Mouse (Mus musculus): ENCODE measurements around the gene Zswim1. TPM values are rescaled to one million over a fixed set of nuclear protein-coding genes. Genes with fewer than 3 reads are reported as not detected.
"Not testable (repeated sequence)": the region's sequence is repeated elsewhere in the genome, so short reads cannot be mapped to it uniquely, and the experiment has no call there.

Gene Zswim1
- polyA plus RNA-seq, 1 experiment from 2014 or later, result 13.4 TPM

DNA sequence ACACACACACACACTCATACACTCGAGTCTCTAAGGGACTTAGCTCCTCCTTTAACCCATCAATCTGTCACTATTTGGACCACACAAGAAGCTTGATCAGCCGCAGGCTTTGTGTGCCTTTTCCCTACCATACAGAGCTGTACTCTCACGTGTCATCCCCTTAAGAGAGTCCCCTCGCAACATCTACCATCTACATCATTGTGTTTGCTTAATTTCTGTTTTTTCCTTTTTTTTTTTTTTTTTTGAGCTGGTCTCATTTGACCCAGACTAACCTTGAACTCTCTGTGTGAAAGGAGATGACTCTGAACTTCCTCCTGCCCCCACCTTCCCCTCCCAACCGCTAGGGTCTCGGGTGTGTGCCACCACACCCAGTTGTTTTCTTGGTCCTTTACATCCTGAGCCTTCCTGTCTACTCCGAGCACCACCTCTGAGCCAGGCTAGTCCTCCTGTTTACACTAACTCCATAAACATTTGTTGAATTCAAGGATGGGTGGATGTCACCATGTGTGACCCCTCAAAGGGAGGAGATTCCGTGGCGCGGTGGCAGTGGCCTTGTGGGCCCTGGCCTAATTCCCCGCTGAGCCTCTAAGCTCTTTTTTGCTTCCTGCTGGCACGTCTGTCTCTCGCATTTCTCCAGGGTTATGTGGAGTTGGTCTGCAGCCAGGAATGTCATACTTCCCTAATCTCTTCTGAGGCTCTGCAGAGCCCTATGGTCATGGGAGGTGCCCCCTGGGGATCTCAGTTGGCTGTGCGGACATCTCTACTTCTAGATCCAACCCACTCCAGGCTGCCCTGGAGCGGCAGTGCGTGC, 44.5 kb downstream of the Zswim1 start:
- Histone ChIP-seq H3K27ac (ENCODE audit: low read length) (peak overlapping the region; percentile 65), H3K36me3 (ENCODE audit: control insufficient read depth, insufficient read depth, low read length) (no peaks in the 10 kb centered on the region), H3K9me3 (ENCODE audit: control insufficient read depth, low read length) (no peaks in the 10 kb centered on the region), H3K9ac (ENCODE audit: low read depth, low read length) (no peak overlapping the region), H3K4me1 (ENCODE audit: control insufficient read depth, insufficient read depth, low read length) (peaks cover 15% of the 10 kb centered on the region), H3K4me3 (ENCODE audit: low read length) (no peak overlapping the region), H3K27me3 (replicated peaks; ENCODE audit: control insufficient read depth, insufficient read depth, low read length) (no peaks in the 10 kb centered on the region), H3K4me2 (ENCODE audit: low read depth, low read length) (no peak overlapping the region)
- ATAC-seq, result peak; percentile 37
- 32% methylated on average over 16 of the region's 16 CpGs for WGBS

DNA sequence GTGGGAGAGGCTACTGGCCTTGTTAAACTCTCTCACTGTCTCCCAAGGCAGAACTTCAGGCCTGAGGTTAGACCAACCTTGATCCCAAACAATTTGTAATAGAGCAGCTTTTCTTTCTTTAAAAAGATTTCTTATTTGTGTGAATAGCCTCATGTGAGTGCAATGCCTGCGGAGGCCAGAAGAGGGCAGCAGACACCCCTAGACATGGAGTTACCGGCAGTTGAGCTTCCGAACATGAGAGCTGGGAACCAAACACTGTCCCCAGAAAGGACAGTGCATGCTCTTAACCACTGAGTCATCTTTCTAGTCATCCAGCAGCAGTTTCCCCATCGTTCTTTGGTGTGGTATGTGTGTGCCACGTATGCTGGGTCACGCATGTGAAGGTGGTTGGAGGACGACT, 45.1 kb downstream of the Zswim1 start:
- Histone ChIP-seq H3K36me3 (ENCODE audit: control insufficient read depth, insufficient read depth, low read length) (no peaks in the 10 kb centered on the region), H3K4me2 (ENCODE audit: low read depth, low read length) (no peak overlapping the region)
- 93% methylated on average over 7 of the region's 7 CpGs for WGBS

DNA sequence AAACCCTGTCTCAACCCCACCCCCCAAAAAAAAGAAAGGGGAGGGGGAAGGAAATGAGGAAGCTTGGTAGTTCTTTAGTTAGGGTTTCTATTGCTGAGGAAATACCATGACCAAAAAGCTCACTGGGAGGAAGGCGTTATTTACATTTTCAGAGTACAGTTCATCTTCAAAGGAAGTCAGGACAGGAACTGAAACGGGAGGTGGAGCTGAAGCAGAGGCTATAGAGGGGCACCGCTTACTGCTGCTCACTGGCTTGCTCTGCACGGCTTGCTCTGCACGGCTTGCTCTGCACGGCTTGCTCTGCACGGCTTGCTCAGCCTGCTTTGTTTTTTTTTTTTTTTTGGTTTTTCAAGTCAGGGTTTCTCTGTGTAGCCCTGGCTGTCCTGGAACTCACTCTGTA, 46.0 kb downstream of the Zswim1 start:
- 61% methylated on average over 7 of the region's 7 CpGs for WGBS

More for the DNA sequence above, 45.1 kb downstream of the Zswim1 start:
- no peak for ATAC-seq
- no peaks in the 10 kb centered on the region for H3K27me3 ChIP-seq (replicated peaks; ENCODE audit: control insufficient read depth, insufficient read depth, low read length)
- H3K9ac ChIP-seq (ENCODE audit: low read depth, low read length), result no peak overlapping the region
- no peaks in the 10 kb centered on the region for H3K9me3 ChIP-seq (ENCODE audit: control insufficient read depth, low read length)
- no peak overlapping the region for H3K4me3 ChIP-seq (ENCODE audit: low read length)
- peaks cover 12% of the 10 kb centered on the region for H3K4me1 ChIP-seq (ENCODE audit: control insufficient read depth, insufficient read depth, low read length)
- peak overlapping the region; percentile 65 for H3K27ac ChIP-seq (ENCODE audit: low read length)

DNA sequence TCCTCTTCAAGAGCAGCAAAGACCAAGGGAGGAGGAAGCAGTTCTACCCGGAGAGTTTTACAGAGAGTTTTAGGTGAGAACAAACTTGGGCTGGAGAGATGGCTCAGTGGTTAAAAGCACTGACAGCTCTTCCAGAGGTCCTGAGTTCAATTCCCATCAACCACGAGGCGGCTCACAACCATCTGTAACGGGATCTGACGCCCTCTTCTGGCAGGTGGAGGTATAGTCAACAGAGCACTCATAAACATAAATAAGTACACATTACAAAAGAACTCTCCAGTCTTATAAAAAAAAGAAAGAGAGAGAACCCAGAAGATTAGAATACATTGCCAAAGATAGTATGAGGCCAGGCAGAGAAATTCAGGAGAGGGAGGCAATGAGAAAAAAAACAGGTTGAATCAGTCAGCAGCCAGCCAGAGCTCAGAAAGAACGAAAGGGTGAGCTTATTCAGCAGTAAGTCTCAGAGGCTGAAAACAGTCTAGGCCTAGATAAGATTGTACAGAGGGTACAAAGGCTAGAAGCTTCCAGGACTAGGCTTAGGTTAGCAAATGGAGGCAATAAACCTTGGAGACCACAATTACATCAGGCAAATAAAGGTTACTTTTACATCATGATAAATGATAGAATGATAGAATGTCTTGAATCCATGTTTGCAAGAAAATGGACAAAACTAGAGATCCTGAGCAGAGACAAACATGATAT, 49.3 kb downstream of the Zswim1 start:
- no peaks in the 10 kb centered on the region for H3K36me3 ChIP-seq (ENCODE audit: control insufficient read depth, insufficient read depth, low read length)
- 58% methylated on average over 6 of the region's 6 CpGs for WGBS
- no peak overlapping the region for H3K4me3 ChIP-seq (ENCODE audit: low read length)
- no peaks in the 10 kb centered on the region for H3K9me3 ChIP-seq (ENCODE audit: control insufficient read depth, low read length)
- peak; percentile 56 for ATAC-seq
- H3K4me2 ChIP-seq (ENCODE audit: low read depth, low read length), result no peak overlapping the region
- H3K27ac ChIP-seq (ENCODE audit: low read length), result peak overlapping the region; percentile 45; the same call in 1 of the 2 replicates
- H3K9ac ChIP-seq (ENCODE audit: low read depth, low read length), result no peak overlapping the region
- peaks cover 23% of the 10 kb centered on the region for H3K4me1 ChIP-seq (ENCODE audit: control insufficient read depth, insufficient read depth, low read length)
- H3K27me3 ChIP-seq (replicated peaks; ENCODE audit: control insufficient read depth, insufficient read depth, low read length), result no peaks in the 10 kb centered on the region

More for the DNA sequence above, 46.0 kb downstream of the Zswim1 start:
- Histone ChIP-seq H3K4me3 (ENCODE audit: low read length) (no peak overlapping the region), H3K4me2 (ENCODE audit: low read depth, low read length) (no peak overlapping the region), H3K27me3 (replicated peaks; ENCODE audit: control insufficient read depth, insufficient read depth, low read length) (no peaks in the 10 kb centered on the region), H3K36me3 (ENCODE audit: control insufficient read depth, insufficient read depth, low read length) (no peaks in the 10 kb centered on the region), H3K4me1 (ENCODE audit: control insufficient read depth, insufficient read depth, low read length) (peaks cover 10% of the 10 kb centered on the region), H3K9me3 (ENCODE audit: control insufficient read depth, low read length) (no peaks in the 10 kb centered on the region), H3K27ac (ENCODE audit: low read length) (no peak overlapping the region), H3K9ac (ENCODE audit: low read depth, low read length) (no peak overlapping the region)
- no peak for ATAC-seq

DNA sequence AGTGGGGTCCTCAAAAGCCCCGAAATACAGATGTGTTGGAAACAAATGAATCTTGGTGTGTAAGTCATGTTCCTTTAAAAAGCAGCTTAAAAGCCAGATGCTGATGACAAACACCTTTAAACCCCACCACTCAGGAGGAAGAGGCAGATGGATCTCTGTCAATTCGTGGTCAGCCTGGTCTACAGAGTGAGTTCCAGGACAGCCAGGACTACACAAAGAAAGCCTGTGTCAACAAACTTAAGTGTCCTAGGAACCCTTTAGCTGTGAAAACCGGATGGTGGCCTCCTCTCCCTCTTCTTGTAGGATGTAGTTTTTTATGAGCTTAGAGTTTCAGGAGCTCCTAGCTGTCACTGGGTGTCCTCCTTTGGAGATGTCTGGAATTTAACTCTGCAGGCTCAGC, 51.1 kb downstream of the Zswim1 start:
- WGBS, result 41% methylated on average over 3 of the region's 3 CpGs
- 0 out of 2 replicates have a peak overlapping the region, but pooled peaks have one; percentile 17 for H3K9ac ChIP-seq (ENCODE audit: low read depth, low read length)
- H3K36me3 ChIP-seq (ENCODE audit: control insufficient read depth, insufficient read depth, low read length), result no peaks in the 10 kb centered on the region
- no peaks in the 10 kb centered on the region for H3K9me3 ChIP-seq (ENCODE audit: control insufficient read depth, low read length)
- no peak overlapping the region for H3K4me3 ChIP-seq (ENCODE audit: low read length)
- H3K4me2 ChIP-seq (ENCODE audit: low read depth, low read length), result no peak overlapping the region
- ATAC-seq, result no peak
- H3K27ac ChIP-seq (ENCODE audit: low read length), result peak overlapping the region; percentile 82
- no peaks in the 10 kb centered on the region for H3K27me3 ChIP-seq (replicated peaks; ENCODE audit: control insufficient read depth, insufficient read depth, low read length)
- H3K4me1 ChIP-seq (ENCODE audit: control insufficient read depth, insufficient read depth, low read length), result peaks cover 20% of the 10 kb centered on the region

DNA sequence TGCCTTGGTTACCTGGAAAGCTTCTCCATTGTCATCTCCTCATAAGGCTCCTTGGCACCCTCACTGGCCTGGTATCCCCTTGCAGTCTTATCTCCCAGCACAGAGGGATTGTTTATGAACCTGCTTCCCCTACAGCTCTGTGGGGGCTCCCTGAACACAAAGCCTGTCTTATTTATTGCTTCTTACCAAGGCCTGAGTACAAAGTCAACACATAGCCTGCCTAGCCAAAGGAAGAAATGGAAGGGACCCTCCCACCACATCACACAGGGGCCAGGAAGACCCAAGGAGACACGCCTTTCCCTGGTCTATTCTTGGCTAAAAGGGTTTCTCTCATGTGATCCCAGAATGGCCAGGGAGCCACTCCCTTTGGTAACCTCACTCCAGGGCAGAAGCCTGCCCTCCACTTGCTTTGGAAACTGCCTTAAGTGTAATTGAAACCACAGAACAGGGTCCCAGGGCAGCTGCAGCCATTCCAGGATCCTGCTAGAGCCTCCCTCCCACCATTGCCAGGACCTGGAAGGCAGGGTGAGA, 51.8 kb downstream of the Zswim1 start:
- ATAC-seq, result peak; percentile 30
- Histone ChIP-seq H3K27me3 (replicated peaks; ENCODE audit: control insufficient read depth, insufficient read depth, low read length) (no peaks in the 10 kb centered on the region), H3K9ac (ENCODE audit: low read depth, low read length) (peak overlapping the region; percentile 17; the same call in 1 of the 2 replicates), H3K27ac (ENCODE audit: low read length) (peak overlapping the region; percentile 82), H3K4me2 (ENCODE audit: low read depth, low read length) (no peak overlapping the region), H3K36me3 (ENCODE audit: control insufficient read depth, insufficient read depth, low read length) (no peaks in the 10 kb centered on the region), H3K9me3 (ENCODE audit: control insufficient read depth, low read length) (no peaks in the 10 kb centered on the region), H3K4me1 (ENCODE audit: control insufficient read depth, insufficient read depth, low read length) (peaks cover 20% of the 10 kb centered on the region), H3K4me3 (ENCODE audit: low read length) (no peak overlapping the region)
- WGBS, result 19% methylated on average over 1 of the region's 1 CpGs

DNA sequence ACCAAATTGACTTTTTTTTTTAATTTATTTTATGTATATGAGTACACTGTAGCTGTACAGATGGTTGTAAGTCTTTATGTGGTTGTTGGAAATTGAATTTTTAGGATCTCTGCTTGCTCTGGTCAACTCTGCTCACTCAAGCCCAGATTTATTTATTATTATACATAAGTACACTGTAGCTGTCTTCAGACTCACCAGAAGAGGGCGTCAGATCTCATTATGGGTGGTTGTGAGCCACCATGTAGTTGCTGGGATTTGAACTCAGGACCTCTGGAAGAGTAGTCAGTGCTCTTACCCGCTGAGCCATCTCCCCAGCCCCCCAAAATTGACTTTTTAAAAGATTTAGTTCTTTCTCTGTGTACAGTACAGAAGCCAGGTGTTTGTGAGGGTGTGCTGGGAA, 53.2 kb downstream of the Zswim1 start:
- not testable (repeated sequence) for H3K9me3 ChIP-seq (ENCODE audit: control insufficient read depth, low read length); H3K4me2 ChIP-seq (ENCODE audit: low read depth, low read length); H3K27ac ChIP-seq (ENCODE audit: low read length); H3K36me3 ChIP-seq (ENCODE audit: control insufficient read depth, insufficient read depth, low read length); H3K9ac ChIP-seq (ENCODE audit: low read depth, low read length); ATAC-seq; H3K4me3 ChIP-seq (ENCODE audit: low read length); H3K27me3 ChIP-seq (replicated peaks; ENCODE audit: control insufficient read depth, insufficient read depth, low read length)
- H3K4me1 ChIP-seq (ENCODE audit: control insufficient read depth, insufficient read depth, low read length), result peaks cover 26% of the 10 kb centered on the region
- 41% methylated on average over 2 of the region's 2 CpGs for WGBS

Other genes starting within 250 kb of the Zswim1 start
- gene Spint3, start 249.2 kb upstream of the Zswim1 start, polyA plus RNA-seq (2015; fragmentation: Nextera tagmentation; extraction: Ambion mirVana), result not detected in 2 replicates
- gene Wfdc6a, start 237.2 kb upstream of the Zswim1 start, polyA plus RNA-seq (2015; fragmentation: Nextera tagmentation; extraction: Ambion mirVana), result 0.59 and 1.4 TPM in 2 replicates
- gene Eppin, start 229.1 kb upstream of the Zswim1 start, polyA plus RNA-seq (2015; fragmentation: Nextera tagmentation; extraction: Ambion mirVana), result not detected in 2 replicates
- not detected in 2 replicates for gene Wfdc6b, start 209.2 kb upstream of the Zswim1 start, polyA plus RNA-seq (2015; fragmentation: Nextera tagmentation; extraction: Ambion mirVana)
- gene Wfdc8, start 209.1 kb upstream of the Zswim1 start, polyA plus RNA-seq (2015; fragmentation: Nextera tagmentation; extraction: Ambion mirVana), result not detected in 2 replicates
- not detected in 2 replicates for gene Wfdc16, start 183.9 kb upstream of the Zswim1 start, polyA plus RNA-seq (2015; fragmentation: Nextera tagmentation; extraction: Ambion mirVana)
- gene Wfdc10, start 166.6 kb upstream of the Zswim1 start, polyA plus RNA-seq (2015; fragmentation: Nextera tagmentation; extraction: Ambion mirVana), result 0.34 TPM in 1 of 2 replicates, not detected in the other
- gene Wfdc9, start 166.1 kb upstream of the Zswim1 start, polyA plus RNA-seq (2015; fragmentation: Nextera tagmentation; extraction: Ambion mirVana), result not detected in 2 replicates
- not detected in 2 replicates for gene Wfdc11, start 148.6 kb upstream of the Zswim1 start, polyA plus RNA-seq (2015; fragmentation: Nextera tagmentation; extraction: Ambion mirVana)
- gene Wfdc13, start 137.6 kb upstream of the Zswim1 start, polyA plus RNA-seq (2015; fragmentation: Nextera tagmentation; extraction: Ambion mirVana), result 0.17 and 0.21 TPM in 2 replicates
- gene Spint4, start 124.2 kb upstream of the Zswim1 start, polyA plus RNA-seq (2015; fragmentation: Nextera tagmentation; extraction: Ambion mirVana), result not detected in 2 replicates
- gene Spint5, start 107.4 kb upstream of the Zswim1 start, polyA plus RNA-seq (2015; fragmentation: Nextera tagmentation; extraction: Ambion mirVana), result not detected in 2 replicates
- gene Wfdc3, start 76.8 kb upstream of the Zswim1 start, polyA plus RNA-seq (2015; fragmentation: Nextera tagmentation; extraction: Ambion mirVana), result 1.3 and 1.8 TPM in 2 replicates
- 55.9 and 56.9 TPM in 2 replicates for gene Dnttip1, start 76.7 kb upstream of the Zswim1 start, polyA plus RNA-seq (2015; fragmentation: Nextera tagmentation; extraction: Ambion mirVana)
- gene Ube2c, start 52.8 kb upstream of the Zswim1 start, polyA plus RNA-seq (2015; fragmentation: Nextera tagmentation; extraction: Ambion mirVana), result 360 and 426 TPM in 2 replicates
- 3.2 and 3.9 TPM in 2 replicates for gene Tnnc2, start 42.7 kb upstream of the Zswim1 start, polyA plus RNA-seq (2015; fragmentation: Nextera tagmentation; extraction: Ambion mirVana)
- gene Snx21, start 36.9 kb upstream of the Zswim1 start, polyA plus RNA-seq (2015; fragmentation: Nextera tagmentation; extraction: Ambion mirVana), result 18.3 and 19.6 TPM in 2 replicates
- 37.5 and 39.5 TPM in 2 replicates for gene Acot8, start 17.8 kb upstream of the Zswim1 start, polyA plus RNA-seq (2015; fragmentation: Nextera tagmentation; extraction: Ambion mirVana)
- 9.3 and 10.3 TPM in 2 replicates for gene Zswim3, start 17.6 kb upstream of the Zswim1 start, polyA plus RNA-seq (2015; fragmentation: Nextera tagmentation; extraction: Ambion mirVana)
- gene Spata25, start 5.9 kb downstream of the Zswim1 start, polyA plus RNA-seq (2015; fragmentation: Nextera tagmentation; extraction: Ambion mirVana), result not detected in 2 replicates
- gene Ctsa, start 10.2 kb downstream of the Zswim1 start, polyA plus RNA-seq (2015; fragmentation: Nextera tagmentation; extraction: Ambion mirVana), result 418 and 551 TPM in 2 replicates
- 6.1 and 7.5 TPM in 2 replicates for gene Neurl2, start 10.8 kb downstream of the Zswim1 start, polyA plus RNA-seq (2015; fragmentation: Nextera tagmentation; extraction: Ambion mirVana)
- 31.4 and 31.5 TPM in 2 replicates for gene Pltp, start 35.0 kb downstream of the Zswim1 start, polyA plus RNA-seq (2015; fragmentation: Nextera tagmentation; extraction: Ambion mirVana)
- 57.9 and 64.0 TPM in 2 replicates for gene Pcif1, start 56.6 kb downstream of the Zswim1 start, polyA plus RNA-seq (2015; fragmentation: Nextera tagmentation; extraction: Ambion mirVana)
- 9.6 and 10.5 TPM in 2 replicates for gene Zfp335, start 89.1 kb downstream of the Zswim1 start, polyA plus RNA-seq (2015; fragmentation: Nextera tagmentation; extraction: Ambion mirVana)
- 7.6 and 9.3 TPM in 2 replicates for gene Mmp9, start 118.1 kb downstream of the Zswim1 start, polyA plus RNA-seq (2015; fragmentation: Nextera tagmentation; extraction: Ambion mirVana)
- 0.23 and 0.32 TPM in 2 replicates for gene Slc12a5, start 138.1 kb downstream of the Zswim1 start, polyA plus RNA-seq (2015; fragmentation: Nextera tagmentation; extraction: Ambion mirVana)
- 41.4 and 42.4 TPM in 2 replicates for gene Ncoa5, start 212.2 kb downstream of the Zswim1 start, polyA plus RNA-seq (2015; fragmentation: Nextera tagmentation; extraction: Ambion mirVana)
- gene Cd40, start 232.9 kb downstream of the Zswim1 start, polyA plus RNA-seq (2015; fragmentation: Nextera tagmentation; extraction: Ambion mirVana), result 7.6 and 9.7 TPM in 2 replicates